Mouse (Mus musculus) liver, embryonic 14.5 days (tissue): ENCODE results near the gene Ccdc125.

ENCODE experiments used
- CTCF ChIP-seq: IDR thresholded peaks from 2 replicates; pipeline ENCODE4 v1.5.1; 2016; ENCODE audit warnings: antibody characterized with exemption, low read depth, control low read depth
- EP300 ChIP-seq: IDR thresholded peaks from 2 replicates; pipeline ENCODE4 v1.6.1; 2016; ENCODE audit warnings: antibody characterized with exemption, low read depth

DNA sequence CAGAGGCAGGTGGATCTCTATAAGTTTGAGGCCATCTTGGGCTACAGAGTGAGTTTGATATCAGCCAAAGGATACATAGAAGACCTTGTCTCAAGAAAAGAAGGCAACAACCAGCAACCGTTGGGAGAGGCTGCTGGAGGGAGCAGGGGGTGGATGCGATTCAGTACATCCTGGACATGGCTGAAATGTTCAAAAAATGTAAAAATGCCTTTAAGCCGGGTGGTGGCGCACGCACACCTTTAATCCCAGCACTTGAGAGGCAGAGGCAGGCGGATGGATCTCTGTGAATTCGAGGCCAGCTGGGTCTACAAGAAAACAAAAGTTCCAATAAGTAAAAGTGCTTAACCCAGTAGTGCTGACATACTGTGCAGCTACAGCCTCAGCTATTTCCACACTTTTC, 18.0 kb downstream of the Ccdc125 start:
- peak; percentile 45 for TF ChIP-seq CTCF
- no peak for TF ChIP-seq EP300
